ENCODE assay signal across 10 mouse cellular contexts in genomic region chr13:43452843-43453605, GRCm38 (mm10). TPM values are rescaled to one million over a fixed set of nuclear protein-coding genes. Genes with fewer than 3 reads are reported as not detected.
DNase-seq lines count a peak whose midpoint lies in the region; ATAC-seq lines count a peak whose summit lies in the region.
"Had no signal": no experiment of that assay in that cellular context is flagged by ENCODE, and none has a peak within 500 bp of the region (broad histone marks: within the 10 kb centered on the region; RNA-seq: fewer than 3 reads in every experiment).

No protein-coding gene starts in this region.

- H3K9me3 ChIP-seq in intestine, embryonic 14.5 days (ENCODE audit: control insufficient read depth, low read length) = no peaks in the 10 kb centered on the region
- H3K9me3 ChIP-seq in intestine, embryonic 16.5 days (ENCODE audit: control insufficient read depth, low read length) = no peaks in the 10 kb centered on the region
- H3K9me3 ChIP-seq: embryonic facial prominence, embryonic 15.5 days had no signal

- H3K4me3 ChIP-seq in intestine, embryonic 14.5 days (ENCODE audit: low read depth, low read length) = no peak overlapping the region
- H3K4me3 ChIP-seq in intestine, embryonic 16.5 days (ENCODE audit: low read length) = no peak overlapping the region
- H3K4me3 ChIP-seq: embryonic facial prominence, embryonic 15.5 days had no signal

- 47% methylated on average over 7 of the region's 7 CpGs for WGBS in intestine, embryonic 14.5 days
- WGBS in intestine, embryonic 16.5 days = 50% methylated on average over 7 of the region's 7 CpGs

- no peak overlapping the region for H3K4me2 ChIP-seq in intestine, embryonic 14.5 days (ENCODE audit: low read length)
- no peak overlapping the region for H3K4me2 ChIP-seq in intestine, embryonic 16.5 days (ENCODE audit: low read depth, low read length)
- H3K4me2 ChIP-seq: embryonic facial prominence, embryonic 15.5 days had no signal

- no peak overlapping the region for H3K9ac ChIP-seq in intestine, embryonic 14.5 days (ENCODE audit: low read length)
- no peak overlapping the region for H3K9ac ChIP-seq in intestine, embryonic 16.5 days (ENCODE audit: low read depth, low read length)
- H3K9ac ChIP-seq: embryonic facial prominence, embryonic 15.5 days had no signal

- H3K36me3 ChIP-seq in intestine, embryonic 14.5 days (ENCODE audit: control insufficient read depth, insufficient read depth, low read length) = no peaks in the 10 kb centered on the region
- H3K36me3 ChIP-seq in intestine, embryonic 16.5 days (ENCODE audit: control insufficient read depth, insufficient read depth, low read length) = no peaks in the 10 kb centered on the region
- H3K36me3 ChIP-seq: embryonic facial prominence, embryonic 15.5 days had no signal

- intact Hi-C loops in left cerebral cortex, postnatal 25 days (cut with DNase I) = no loop called here

- 0 out of 2 replicates have a peak overlapping the region, but pooled peaks have one; percentile 35 for H3K27ac ChIP-seq in intestine, embryonic 14.5 days (ENCODE audit: low read depth)
- H3K27ac ChIP-seq in intestine, embryonic 16.5 days (ENCODE audit: low read length) = no peak overlapping the region
- H3K27ac ChIP-seq: embryonic facial prominence, embryonic 15.5 days had no signal

- no peaks in the 10 kb centered on the region; the same call in 1 of the 2 replicates for H3K4me1 ChIP-seq in intestine, embryonic 14.5 days (replicated peaks; ENCODE audit: control insufficient read depth, insufficient read depth, low read length)
- peaks cover 9% of the 10 kb centered on the region; the same call in 1 of the 2 replicates for H3K4me1 ChIP-seq in intestine, embryonic 16.5 days (ENCODE audit: control insufficient read depth, insufficient read depth, low read length)

- ATAC-seq in cerebellum, adult (ENCODE audit: insufficient number of reproducible peaks, low FRiP score, low TSS enrichment) = 0 out of 2 replicates have a peak, but pooled peaks have one; percentile 26
- no peak for ATAC-seq in intestine, embryonic 14.5 days (replicated peaks; ENCODE audit: low FRiP score, low TSS enrichment, low read depth)
- ATAC-seq in intestine, embryonic 16.5 days = no peak
- ATAC-seq in inflammation-experienced regulatory T-cells, adult 6 months = peak; percentile 95

- no peaks in the 10 kb centered on the region for H3K27me3 ChIP-seq in intestine, embryonic 14.5 days (replicated peaks; ENCODE audit: control insufficient read depth, insufficient read depth, low read length)
- H3K27me3 ChIP-seq in intestine, embryonic 16.5 days (replicated peaks; ENCODE audit: control insufficient read depth, insufficient read depth, low read length) = no peaks in the 10 kb centered on the region
- H3K27me3 ChIP-seq: embryonic facial prominence, embryonic 15.5 days had no signal

- DNase-seq in cerebellum, adult 8-10 months = no peak
- DNase-seq in intestine, embryonic 14.5 days (ENCODE audit: low spot score) = no peak
- DNase-seq in 416B (ENCODE audit: low read depth) = peak; percentile 57
- no peak for DNase-seq in testis, postnatal 14 days (ENCODE audit: low spot score)
- no peak for DNase-seq in left cerebral cortex, postnatal 25 days (ENCODE audit: low spot score in 2 of 2)
- DNase-seq: right cerebral cortex, postnatal 25 days had no signal

RNA-seq across cellular contexts. Expression of gene Ranbp9, which starts 28.1 kb away (rescaled TPM):
- polyA plus RNA-seq in intestine, embryonic 14.5 days (2014; fragmentation: Nextera tagmentation; extraction: Ambion mirVana) = 11.0 and 11.1 TPM in 2 replicates
- polyA plus RNA-seq in intestine, embryonic 16.5 days (2015; fragmentation: Nextera tagmentation; extraction: Ambion mirVana) = 4.3 and 5.5 TPM in 2 replicates
- 10 to 100 TPM; 25.0 to 34.8 (median 34.3) TPM for polyA plus RNA-seq in inflammation-experienced regulatory T-cells, adult 6 months (2017; shearing (Covaris generic))
- total RNA-seq in left cerebral cortex, postnatal 25 days (2021) = 10 to 100 TPM; 98.7 to 100.0 TPM

RNA-seq across cellular contexts. Expression of gene Nol7, which starts 54.8 kb away (rescaled TPM):
- 136 and 146 TPM in 2 replicates for polyA plus RNA-seq in intestine, embryonic 14.5 days (2014; fragmentation: Nextera tagmentation; extraction: Ambion mirVana)
- 112 and 122 TPM in 2 replicates for polyA plus RNA-seq in intestine, embryonic 16.5 days (2015; fragmentation: Nextera tagmentation; extraction: Ambion mirVana)
- 100 to 1,000 TPM; 161 to 171 (median 171) TPM for polyA plus RNA-seq in inflammation-experienced regulatory T-cells, adult 6 months (2017; shearing (Covaris generic))
- total RNA-seq in left cerebral cortex, postnatal 25 days (2021) = 10 to 100 TPM; 67.6 to 71.4 TPM

Comparison
In these comparisons a context has a peak if more than half of its experiments do, and no peak if none do; other contexts are left out.
1. ATAC-seq: peak in cerebellum, adult (single experiment) and inflammation-experienced regulatory T-cells, adult 6 months (single experiment); none in intestine, embryonic 14.5 days (single experiment) and intestine, embryonic 16.5 days (single experiment).